Mouse (Mus musculus) limb, embryonic 10.5 days (tissue): ENCODE measurements around the gene Gm20661. TPM values are rescaled to one million over a fixed set of nuclear protein-coding genes. Genes with fewer than 3 reads are reported as not detected.

Source experiments
- DNase-seq: peaks from one replicate; pipeline ENCODE4 v3.0.0-alpha.2; 2017; ENCODE audit warnings: low spot score
- H3K27ac ChIP-seq: fragments of 300-500 bp; sonication (generic); 2 replicates; pipeline ENCODE4 v1.5.1; 2016; ENCODE audit warnings: mild to moderate bottlenecking
- H3K27me3 ChIP-seq: fragments of 300-500 bp; sonication (generic); 2 replicates; pipeline ENCODE4 v1.6.1; 2016; ENCODE audit warnings: low read depth, mild to moderate bottlenecking; ENCODE audit not compliant: poor library complexity, severe bottlenecking
- H3K36me3 ChIP-seq: fragments of 300-500 bp; sonication (generic); 2 replicates; pipeline ENCODE4 v1.6.1; 2016; ENCODE audit warnings: mild to moderate bottlenecking, moderate library complexity
- H3K4me1 ChIP-seq: fragments of 300-500 bp; sonication (generic); 2 replicates; pipeline ENCODE4 v1.6.1; 2016
- H3K4me3 ChIP-seq: fragments of 300-500 bp; sonication (generic); 2 replicates; pipeline ENCODE4 v1.5.1; 2016; ENCODE audit warnings: mild to moderate bottlenecking, moderate library complexity
- H3K9me3 ChIP-seq: fragments of 300-500 bp; sonication (generic); replicated peaks from 2 replicates; pipeline ENCODE4 v1.6.1; 2016; ENCODE audit warnings: mild to moderate bottlenecking
- WGBS: fragments of 180-500 bp; shearing (Covaris S2); methylation state at CpG from one replicate; pipeline ENCODE4 v1.1.7; 2016; 5-methylcytosine and 5-hydroxymethylcytosine counted together
- polyA plus RNA-seq: library from polyadenylated mRNA; unstranded; fragments of >200 nt; fragmentation: Nextera tagmentation; extraction: Ambion mirVana; gene quantifications from 2 replicates; pipeline ENCODE4 v1.2.1, GENCODE M21; 2016

The Gm20661 gene
- polyA plus RNA-seq, 1 experiment from 2014 or later, result 6.2 TPM

- 71% methylated on average over 6 of the region's 6 CpGs for WGBS
- DNase-seq, result no peak
- Histone ChIP-seq H3K27ac (no peak overlapping the region), H3K9me3 (no peaks in the 10 kb centered on the region), H3K4me3 (no peak overlapping the region), H3K4me1 (peaks cover 14% of the 10 kb centered on the region), H3K27me3 (no peaks in the 10 kb centered on the region), H3K36me3 (peaks cover 70% of the 10 kb centered on the region)
Observed at GRCm38 (mm10) chr9:107957141-107957540, 25.7 kb upstream of the Gm20661 start.

GRCm38 (mm10) chr9:107959896-107960295 lies 23.0 kb upstream of the Gm20661 start:
- no peak overlapping the region for H3K4me3 ChIP-seq
- peaks cover 95% of the 10 kb centered on the region for H3K36me3 ChIP-seq
- H3K27me3 ChIP-seq, result no peaks in the 10 kb centered on the region
- peaks cover 13% of the 10 kb centered on the region for H3K4me1 ChIP-seq
- WGBS, result 18% methylated on average over 6 of the region's 6 CpGs
- no peak for DNase-seq
- H3K9me3 ChIP-seq, result no peaks in the 10 kb centered on the region
- no peak overlapping the region for H3K27ac ChIP-seq

GRCm38 (mm10) chr9:107960928-107961327 lies 21.9 kb upstream of the Gm20661 start:
- Histone ChIP-seq H3K27me3 (no peaks in the 10 kb centered on the region), H3K4me1 (peaks cover 13% of the 10 kb centered on the region), H3K36me3 (peaks cover 98% of the 10 kb centered on the region), H3K9me3 (no peaks in the 10 kb centered on the region), H3K4me3 (no peak overlapping the region), H3K27ac (no peak overlapping the region)
- WGBS, result 85% methylated on average over 4 of the region's 4 CpGs
- no peak for DNase-seq

DNA sequence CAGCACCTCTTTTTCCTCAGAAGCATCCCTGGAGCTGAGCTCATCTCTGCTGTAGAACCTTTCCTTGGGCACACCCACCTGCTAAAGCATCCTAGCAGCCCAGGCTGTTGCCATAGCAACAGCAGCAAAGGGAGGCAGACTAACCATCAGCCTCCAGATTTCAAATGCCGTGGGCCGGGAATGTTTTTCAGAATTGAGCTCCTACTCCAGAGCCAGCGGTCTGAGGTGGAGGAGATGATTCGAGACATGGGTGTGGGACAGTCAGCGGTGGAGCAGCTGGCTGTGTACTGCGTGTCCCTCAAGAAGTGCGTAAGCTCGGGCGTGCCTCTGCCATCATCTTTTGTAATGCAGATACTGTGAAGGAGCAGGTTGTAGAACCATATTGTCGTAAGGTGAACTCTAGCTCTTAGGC lies 21.5 kb upstream of the Gm20661 start:
- Histone ChIP-seq H3K27ac (0 out of 2 replicates have a peak overlapping the region, but pooled peaks have one; percentile 7), H3K27me3 (no peaks in the 10 kb centered on the region), H3K4me1 (peaks cover 13% of the 10 kb centered on the region), H3K9me3 (no peaks in the 10 kb centered on the region), H3K4me3 (no peak overlapping the region), H3K36me3 (peaks cover 97% of the 10 kb centered on the region)
- no peak for DNase-seq
- 92% methylated on average over 10 of the region's 10 CpGs for WGBS

GRCm38 (mm10) chr9:107961881-107962280 lies 21.0 kb upstream of the Gm20661 start:
- H3K36me3 ChIP-seq, result peaks cover 97% of the 10 kb centered on the region
- 0 out of 2 replicates have a peak overlapping the region, but pooled peaks have one; percentile 7 for H3K27ac ChIP-seq
- no peaks in the 10 kb centered on the region for H3K9me3 ChIP-seq
- peaks cover 13% of the 10 kb centered on the region for H3K4me1 ChIP-seq
- H3K4me3 ChIP-seq, result no peak overlapping the region
- H3K27me3 ChIP-seq, result no peaks in the 10 kb centered on the region
- DNase-seq, result no peak
- 57% methylated on average over 5 of the region's 5 CpGs for WGBS

DNA sequence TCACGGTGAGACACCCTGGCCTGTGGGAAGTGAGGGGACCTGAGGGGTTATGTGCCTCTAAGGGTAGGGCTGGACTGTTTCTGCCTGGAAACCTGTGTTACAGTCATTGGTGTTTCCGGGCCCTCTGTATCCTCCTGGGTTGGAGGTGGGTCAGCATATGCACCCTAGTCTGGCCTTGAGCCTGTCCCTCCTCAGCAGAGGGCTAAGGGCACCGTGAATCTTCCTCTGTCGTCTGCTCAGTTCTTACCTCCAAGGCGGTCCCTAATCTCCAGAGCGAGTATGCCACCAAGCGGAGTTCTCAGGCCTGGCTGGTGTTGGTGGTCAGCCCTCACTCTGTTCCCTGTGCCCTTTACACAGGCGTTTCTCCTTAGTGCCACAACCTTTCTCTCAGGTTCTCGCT lies 19.9 kb upstream of the Gm20661 start:
- WGBS, result 89% methylated on average over 9 of the region's 9 CpGs
- Histone ChIP-seq H3K4me3 (no peak overlapping the region), H3K36me3 (peaks cover 96% of the 10 kb centered on the region), H3K9me3 (no peaks in the 10 kb centered on the region), H3K4me1 (peaks cover 13% of the 10 kb centered on the region), H3K27ac (0 out of 2 replicates have a peak overlapping the region, but pooled peaks have one; percentile 21), H3K27me3 (no peaks in the 10 kb centered on the region)
- DNase-seq, result no peak

- WGBS, result 29% methylated on average over 5 of the region's 5 CpGs
- Histone ChIP-seq H3K36me3 (peaks cover 96% of the 10 kb centered on the region), H3K4me3 (no peak overlapping the region), H3K27ac (0 out of 2 replicates have a peak overlapping the region, but pooled peaks have one; percentile 21), H3K9me3 (no peaks in the 10 kb centered on the region), H3K4me1 (peaks cover 11% of the 10 kb centered on the region), H3K27me3 (no peaks in the 10 kb centered on the region)
- peak; percentile 96 for DNase-seq
Observed at GRCm38 (mm10) chr9:107963700-107964099, 19.2 kb upstream of the Gm20661 start.

GRCm38 (mm10) chr9:107964681-107965080 lies 18.2 kb upstream of the Gm20661 start:
- Histone ChIP-seq H3K4me1 (peaks cover 7% of the 10 kb centered on the region), H3K27ac (no peak overlapping the region), H3K27me3 (no peaks in the 10 kb centered on the region), H3K36me3 (peaks cover 96% of the 10 kb centered on the region), H3K9me3 (no peaks in the 10 kb centered on the region), H3K4me3 (no peak overlapping the region)
- WGBS, result 95% methylated on average over 9 of the region's 9 CpGs
- DNase-seq, result no peak

- Histone ChIP-seq H3K9me3 (no peaks in the 10 kb centered on the region), H3K27me3 (no peaks in the 10 kb centered on the region), H3K4me1 (peaks cover 4% of the 10 kb centered on the region; the same call in 1 of the 2 replicates), H3K4me3 (no peak overlapping the region), H3K36me3 (peaks cover 96% of the 10 kb centered on the region), H3K27ac (0 out of 2 replicates have a peak overlapping the region, but pooled peaks have one; percentile 33)
- DNase-seq, result no peak
- 89% methylated on average over 10 of the region's 10 CpGs for WGBS
Observed at GRCm38 (mm10) chr9:107966676-107967075, 16.2 kb upstream of the Gm20661 start.

DNA sequence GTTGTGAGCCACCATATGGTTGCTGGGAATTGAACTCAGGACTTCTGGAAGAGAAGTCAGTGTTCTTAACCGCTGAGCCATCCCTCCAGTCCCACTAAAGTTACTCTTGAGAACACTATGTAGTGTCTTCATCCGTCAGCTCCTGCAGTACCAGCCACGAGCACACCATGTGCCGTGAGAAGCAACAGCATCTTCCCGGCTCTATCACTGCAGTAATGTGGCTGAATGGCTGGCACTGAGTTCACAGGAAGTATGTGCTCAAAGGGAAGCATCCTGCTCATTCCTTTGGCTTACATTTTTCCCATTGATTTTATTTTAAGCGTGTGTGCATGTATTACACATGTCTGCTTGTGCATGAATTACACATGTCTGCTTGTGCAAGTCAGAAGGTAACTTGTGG lies 15.4 kb upstream of the Gm20661 start:
- Histone ChIP-seq H3K4me3 (no peak overlapping the region), H3K4me1 (peaks cover 7% of the 10 kb centered on the region; the same call in 1 of the 2 replicates), H3K27me3 (no peaks in the 10 kb centered on the region), H3K27ac (no peak overlapping the region), H3K9me3 (no peaks in the 10 kb centered on the region), H3K36me3 (peaks cover 96% of the 10 kb centered on the region)
- no peak for DNase-seq
- WGBS, result 93% methylated on average over 6 of the region's 6 CpGs

- Histone ChIP-seq H3K9me3 (no peaks in the 10 kb centered on the region), H3K36me3 (peaks cover 96% of the 10 kb centered on the region), H3K4me1 (peaks cover 7% of the 10 kb centered on the region; the same call in 1 of the 2 replicates), H3K27ac (no peak overlapping the region), H3K4me3 (no peak overlapping the region), H3K27me3 (no peaks in the 10 kb centered on the region)
- WGBS, result 94% methylated on average over 7 of the region's 7 CpGs
- DNase-seq, result no peak
Observed at GRCm38 (mm10) chr9:107968531-107968930, 14.3 kb upstream of the Gm20661 start.

GRCm38 (mm10) chr9:107970311-107970710 lies 12.5 kb upstream of the Gm20661 start:
- peak overlapping the region; percentile 53; the same call in 1 of the 2 replicates for H3K27ac ChIP-seq
- H3K4me1 ChIP-seq, result peaks cover 14% of the 10 kb centered on the region
- no peaks in the 10 kb centered on the region for H3K9me3 ChIP-seq
- no peaks in the 10 kb centered on the region for H3K27me3 ChIP-seq
- peaks cover 82% of the 10 kb centered on the region for H3K36me3 ChIP-seq
- H3K4me3 ChIP-seq, result no peak overlapping the region
- 94% methylated on average over 5 of the region's 5 CpGs for WGBS
- no peak for DNase-seq

GRCm38 (mm10) chr9:107971690-107972541 lies 10.9 kb upstream of the Gm20661 start:
- Histone ChIP-seq H3K4me1 (peaks cover 25% of the 10 kb centered on the region), H3K27me3 (no peaks in the 10 kb centered on the region), H3K4me3 (no peak overlapping the region), H3K36me3 (peaks cover 67% of the 10 kb centered on the region), H3K9me3 (no peaks in the 10 kb centered on the region), H3K27ac (peak overlapping the region; percentile 53)
- WGBS, result 77% methylated on average over 8 of the region's 8 CpGs
- DNase-seq, result no peak
